Mouse (Mus musculus) left cerebral cortex, postnatal 4 days (tissue): ENCODE data around the gene Csrnp3. TPM values are rescaled to one million over a fixed set of nuclear protein-coding genes. Genes with fewer than 3 reads are reported as not detected.
"Not testable (repeated sequence)": the region's sequence is repeated elsewhere in the genome, so short reads cannot be mapped to it uniquely, and the experiment has no call there.

ENCODE experiments used
- DNase-seq: peaks from one replicate; pipeline ENCODE4 v3.0.0-alpha.2; 2022
- intact Hi-C: fragments of 180-260 bp; cut with DNase I; formaldehyde crosslinking; loops from one replicate; pipeline ENCODE4 v1.15.1; 2025
- total RNA-seq, 2 experiments: library from RNA; stranded (reverse); gene quantifications; 2 replicates each; pipeline ENCODE4 v1.2.3; 2021

Gene Csrnp3
- total RNA-seq, result 100 to 1,000 TPM; 138 to 149 TPM

DNA sequence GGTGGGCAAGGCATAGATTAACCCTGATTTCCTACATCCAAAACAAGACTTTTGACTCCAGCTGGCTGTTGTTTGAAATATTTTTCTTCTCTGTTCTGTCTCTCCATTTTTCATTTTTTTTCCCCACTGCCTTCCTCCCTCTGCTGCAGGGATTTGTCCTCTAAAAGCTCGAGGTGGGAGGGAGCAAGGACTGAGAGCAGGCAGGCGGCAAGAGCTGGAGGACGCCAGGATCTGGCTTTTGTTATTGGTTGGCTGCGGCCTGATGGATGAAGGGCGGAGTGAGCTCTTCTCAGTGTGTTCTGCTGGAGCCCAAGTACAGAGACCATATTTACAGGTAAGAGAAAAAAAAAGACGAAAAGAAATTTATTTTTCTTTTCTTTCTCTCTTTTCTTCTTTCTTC lies at the start of gene Csrnp3:
Gene Csrnp3, plus strand, starts transcription at position 217 of the 400 bp plus-strand sequence.
- DNase-seq, result peak; percentile 69
- intact Hi-C loops, result loop anchor here (5.0 kb wide), 1 partner anchor 53 kb away; no protein-coding TSS in a partner anchor

- intact Hi-C loops, result no loop called here
Observed at GRCm38 (mm10) chr2:65801054-65801709, 44.4 kb upstream of the Csrnp3 start.

GRCm38 (mm10) chr2:65806556-65806955 lies 39.0 kb upstream of the Csrnp3 start:
- DNase-seq, result no peak
- intact Hi-C loops, result no loop called here

More at GRCm38 (mm10) chr2:65801054-65801709, 44.4 kb upstream of the Csrnp3 start:
- no peak for DNase-seq

DNA sequence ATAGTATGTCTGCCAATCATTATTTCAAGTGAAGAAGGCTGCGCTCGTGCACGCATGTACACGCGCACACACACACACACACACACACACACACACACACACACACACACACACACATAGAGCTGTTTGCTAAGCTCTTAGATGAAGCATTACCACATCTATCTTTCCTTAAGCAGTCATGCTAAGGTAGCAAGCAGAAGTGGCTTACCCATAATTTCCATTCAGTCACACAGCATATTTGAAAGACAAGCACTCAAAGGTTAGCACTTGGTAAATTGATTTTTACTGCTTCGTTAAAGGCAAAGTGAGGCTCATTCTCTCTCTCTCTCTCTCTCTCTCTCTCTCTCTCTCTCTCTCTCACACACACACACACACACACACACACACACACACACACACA lies 34.4 kb upstream of the Csrnp3 start:
- DNase-seq, intact Hi-C loops: not testable (repeated sequence)

GRCm38 (mm10) chr2:65818080-65818796 lies 27.3 kb upstream of the Csrnp3 start:
- intact Hi-C loops, result no loop called here
- DNase-seq, result no peak

GRCm38 (mm10) chr2:65820114-65820769 lies 25.3 kb upstream of the Csrnp3 start:
- no peak for DNase-seq
- intact Hi-C loops, result no loop called here

GRCm38 (mm10) chr2:65826314-65826713 lies 19.3 kb upstream of the Csrnp3 start:
- intact Hi-C loops, result no loop called here
- no peak for DNase-seq

- intact Hi-C loops, result no loop called here
- no peak for DNase-seq
Observed at GRCm38 (mm10) chr2:65826801-65827200, 18.8 kb upstream of the Csrnp3 start.

- no peak for DNase-seq
- intact Hi-C loops, result no loop called here
Observed at GRCm38 (mm10) chr2:65828699-65829098, 16.9 kb upstream of the Csrnp3 start.

- DNase-seq, result peak; percentile 50
- intact Hi-C loops, result no loop called here
Observed at GRCm38 (mm10) chr2:65832738-65833395, 12.7 kb upstream of the Csrnp3 start.

DNA sequence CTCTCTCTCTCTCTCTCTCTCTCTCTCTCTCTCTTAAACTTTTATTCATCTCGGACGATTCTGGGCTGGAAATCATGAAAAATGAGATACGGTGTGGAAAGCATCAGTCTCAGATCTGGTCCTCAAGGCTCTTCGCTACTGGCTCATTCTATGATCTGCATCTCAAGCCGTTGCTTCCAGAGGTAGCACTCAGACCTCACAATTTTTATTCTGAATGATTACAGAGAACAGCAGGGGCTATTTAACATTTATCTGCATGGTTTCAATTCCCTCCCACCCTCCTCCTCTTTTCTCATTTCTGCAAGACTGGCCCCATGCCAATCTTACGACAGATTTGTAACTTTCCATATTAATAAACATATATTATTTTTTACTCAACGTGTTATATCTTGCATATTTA lies 12.1 kb upstream of the Csrnp3 start:
- intact Hi-C loops, result no loop called here
- no peak for DNase-seq

DNA sequence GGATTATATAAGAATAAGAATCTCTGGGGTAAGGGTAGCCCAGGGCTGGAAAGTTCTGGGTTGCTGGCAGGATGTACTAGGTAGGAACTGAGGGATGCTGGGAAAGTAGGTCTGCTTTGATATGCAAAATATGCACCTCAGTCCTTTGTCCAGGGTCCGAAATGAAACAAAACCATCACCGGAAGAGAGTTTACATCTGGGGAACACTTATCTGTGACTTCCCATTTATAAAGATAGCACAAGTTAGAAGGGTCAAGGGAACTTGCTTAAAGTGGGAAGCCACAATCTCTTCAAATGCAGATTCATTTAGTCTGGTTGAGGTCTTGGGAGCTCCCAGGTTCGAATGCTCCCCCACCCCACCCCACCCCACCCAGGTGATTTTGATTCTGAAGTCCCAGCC lies 4.0 kb upstream of the Csrnp3 start:
- intact Hi-C loops, result no loop called here
- DNase-seq, result no peak

DNA sequence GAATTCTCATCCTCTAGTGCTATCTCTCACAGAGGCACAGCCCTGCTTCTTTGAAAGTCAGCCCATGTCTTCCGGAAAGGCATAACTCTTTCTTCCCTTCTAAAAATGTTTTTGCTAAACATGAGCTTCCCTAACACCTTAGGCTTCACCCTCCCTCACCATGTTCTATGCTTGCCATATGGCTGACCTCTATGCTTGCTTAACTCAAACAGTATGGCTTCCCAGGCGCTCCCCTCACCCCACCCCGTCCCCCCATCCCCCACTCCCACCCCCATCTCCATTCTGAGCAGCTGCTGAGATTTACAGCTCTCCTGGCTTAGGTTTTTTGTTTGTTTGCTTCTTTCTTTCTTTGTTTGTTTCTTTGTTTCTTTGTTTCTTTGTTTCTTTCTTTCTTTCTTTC lies 3.2 kb upstream of the Csrnp3 start:
- intact Hi-C loops, result no loop called here
- no peak for DNase-seq

- no peak for DNase-seq
- intact Hi-C loops, result loop anchor here (2.0 to 5.0 kb wide), 2 partner anchors 54 to 85 kb away; no protein-coding TSS in a partner anchor
Observed at GRCm38 (mm10) chr2:65846000-65846755, 611 bp downstream of the Csrnp3 start.

DNA sequence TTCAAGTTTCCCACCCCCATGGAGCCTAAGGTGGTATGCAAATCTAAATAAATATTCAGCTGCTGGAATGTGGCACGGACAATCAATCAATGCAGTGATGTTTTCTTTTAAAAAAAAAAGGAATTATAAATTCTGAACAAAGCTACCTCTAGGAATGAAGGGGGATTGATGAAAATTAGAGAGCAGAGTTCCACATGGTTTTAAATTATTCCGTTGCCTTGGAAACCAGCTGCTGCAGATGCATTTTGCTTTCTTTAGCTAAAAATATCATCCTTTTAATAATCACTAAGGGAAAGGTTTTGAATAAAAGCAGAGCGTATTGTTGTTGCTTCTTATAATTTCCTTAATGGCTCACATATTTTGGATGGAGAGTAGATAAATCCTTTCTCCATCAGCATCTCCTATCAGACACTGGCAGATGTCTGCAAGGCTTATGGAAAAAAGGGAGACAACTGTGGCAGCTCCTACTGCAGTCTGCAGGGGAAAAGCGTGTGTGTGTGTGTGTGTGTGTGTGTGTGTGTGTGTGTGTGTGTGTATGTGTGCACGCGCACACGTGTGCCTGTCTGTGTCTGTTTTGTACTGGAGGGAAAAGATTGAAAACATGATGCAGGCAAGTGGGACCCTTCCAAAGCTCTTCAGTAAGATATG lies 2.0 kb downstream of the Csrnp3 start:
- intact Hi-C loops, result loop anchor here (2.0 to 5.0 kb wide), 2 partner anchors 55 to 83 kb away; no protein-coding TSS in a partner anchor
- no peak for DNase-seq

GRCm38 (mm10) chr2:65848706-65849105 lies 3.1 kb downstream of the Csrnp3 start:
- intact Hi-C loops, result loop anchor here (5.0 kb wide), 1 partner anchor 56 kb away; no protein-coding TSS in a partner anchor
- DNase-seq, result no peak

GRCm38 (mm10) chr2:65850282-65850681 lies 4.7 kb downstream of the Csrnp3 start:
- intact Hi-C loops, DNase-seq: not testable (repeated sequence)

DNA sequence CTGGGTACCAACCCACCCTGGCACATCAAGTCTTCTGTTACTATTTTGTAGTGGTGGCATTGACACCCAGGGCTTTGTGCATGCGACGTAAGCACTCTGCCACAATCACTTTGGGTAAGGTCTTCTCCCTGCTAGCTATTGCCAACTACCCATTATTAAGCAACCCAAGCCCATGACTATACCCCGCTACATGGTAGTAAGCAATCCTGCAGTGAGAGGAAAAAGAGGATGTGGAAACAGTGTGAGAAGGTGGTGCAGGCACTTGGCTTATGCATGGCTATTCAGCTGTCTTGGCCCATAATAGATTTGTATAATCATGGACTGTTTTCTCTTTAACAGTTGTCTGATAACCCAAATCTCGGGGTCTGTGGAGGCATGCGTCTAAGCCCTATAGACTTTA lies 11.2 kb downstream of the Csrnp3 start:
- intact Hi-C loops, result no loop called here
- DNase-seq, result no peak
